Mouse (Mus musculus): ENCODE data around the gene Mink1. TPM values are rescaled to one million over a fixed set of nuclear protein-coding genes. Genes with fewer than 3 reads are reported as not detected.
A peak's percentile ranks its signal among the peaks of the same experiment; 100 is the strongest.
"Not testable (repeated sequence)": the region's sequence is repeated elsewhere in the genome, so short reads cannot be mapped to it uniquely, and the experiment has no call there.

Gene Mink1
- total and polyA plus RNA-seq, 3 experiments, result 33.8 to 230 (median 57.3) TPM

DNA sequence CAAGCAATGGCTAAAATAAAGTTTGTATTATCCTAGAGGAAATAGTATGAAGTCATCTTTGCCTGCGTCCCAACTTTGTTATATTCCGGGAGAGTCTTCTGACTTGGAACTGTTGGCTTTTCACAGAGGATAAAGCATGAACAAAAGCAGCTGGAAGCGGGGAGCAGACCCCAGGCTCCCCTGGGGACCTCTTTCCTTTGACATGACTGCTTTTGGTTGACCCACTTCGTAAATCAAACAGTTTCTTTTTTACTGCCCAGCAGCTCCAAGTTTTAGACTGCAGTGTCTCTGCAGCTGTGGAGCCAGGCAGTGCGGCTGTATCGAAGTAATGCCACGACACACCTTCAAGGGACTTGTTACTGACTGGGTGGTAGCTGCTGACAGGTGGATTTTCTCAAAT lies 3.9 kb downstream of the Mink1 start:
- Histone ChIP-seq H3K4me3 (ENCODE audit: control insufficient read depth in 1 of 2, insufficient read depth in 1 of 2, low read depth in 2 of 2, low read length in 2 of 2) (no peak overlapping the region), H3K27me3 (ENCODE audit: control insufficient read depth in 1 of 2, insufficient read depth in 2 of 2, low read length in 2 of 2) (no peaks in the 10 kb centered on the region), H3K9me3 (replicated peaks; ENCODE audit: insufficient read depth, low read length) (no peaks in the 10 kb centered on the region), H3K79me2 (ENCODE audit: control insufficient read depth, insufficient read depth, low read length, poor library complexity) (peaks cover 37% of the 10 kb centered on the region), H3K36me3 (ENCODE audit: control insufficient read depth in 1 of 2, insufficient read depth in 2 of 2, low read length in 2 of 2) (peaks cover 0 to 32% of the 10 kb centered on the region in 2 experiments; a peak in 2 of 4 replicates), H3K9ac (ENCODE audit: control insufficient read depth, low read depth, low read length, poor library complexity, severe bottlenecking) (no peak overlapping the region), H3K27ac (ENCODE audit: control insufficient read depth, low read depth, low read length) (no peak overlapping the region), H3K4me1 (ENCODE audit: control insufficient read depth in 1 of 2, insufficient read depth in 2 of 2, low read length in 2 of 2) (peaks cover 4 to 41% of the 10 kb centered on the region in 2 experiments)
- no peak for TF ChIP-seq ETS1 (IDR thresholded peaks at IDR 0.05; ENCODE audit: low read depth, low read length)
- TF ChIP-seq EP300 (IDR thresholded peaks at IDR 0.05; ENCODE audit: low read depth in 1 of 2, low read length in 2 of 2), result no peak
- no peak for TF ChIP-seq UBTF (IDR thresholded peaks at IDR 0.05; ENCODE audit: borderline replicate concordance, insufficient read depth, low read depth, low read length)
- TF ChIP-seq MYB (IDR thresholded peaks at IDR 0.05; ENCODE audit: low read depth, low read length), result no peak
- no peak for TF ChIP-seq ZNF384 (IDR thresholded peaks at IDR 0.05; ENCODE audit: low read depth, low read length)
- TF ChIP-seq SMC3 (IDR thresholded peaks at IDR 0.05; ENCODE audit: low read depth, low read length), result no peak
- TF ChIP-seq SIN3A (IDR thresholded peaks at IDR 0.05; ENCODE audit: low read length), result no peak
- no peak for DNase-seq (ENCODE audit: low read depth, low spot score)

- peaks cover 36% of the 10 kb centered on the region for H3K79me2 ChIP-seq (ENCODE audit: control insufficient read depth, insufficient read depth, low read length, poor library complexity)
- peak overlapping the region in 1 of 2 experiments; percentile 28; a peak in 3 of 4 replicates for H3K4me3 ChIP-seq (ENCODE audit: control insufficient read depth in 1 of 2, insufficient read depth in 1 of 2, low read depth in 2 of 2, low read length in 2 of 2)
- not testable (repeated sequence) for H3K27me3 ChIP-seq (ENCODE audit: control insufficient read depth in 1 of 2, insufficient read depth in 2 of 2, low read length in 2 of 2); H3K9me3 ChIP-seq (replicated peaks; ENCODE audit: insufficient read depth, low read length)
- peaks cover 0 to 33% of the 10 kb centered on the region in 2 experiments; a peak in 2 of 4 replicates for H3K36me3 ChIP-seq (ENCODE audit: control insufficient read depth in 1 of 2, insufficient read depth in 2 of 2, low read length in 2 of 2)
- DNase-seq (ENCODE audit: low read depth, low spot score), result peak; percentile 49
- H3K4me1 ChIP-seq (ENCODE audit: control insufficient read depth in 1 of 2, insufficient read depth in 2 of 2, low read length in 2 of 2), result peaks cover 14 to 37% of the 10 kb centered on the region in 2 experiments
- 0 out of 2 replicates have a peak, but pooled peaks have one; percentile 18 for TF ChIP-seq GATA1 (IDR thresholded peaks at IDR 0.05; ENCODE audit: low read depth, low read length)
- peak overlapping the region; percentile 31 for H3K9ac ChIP-seq (ENCODE audit: control insufficient read depth, low read depth, low read length, poor library complexity, severe bottlenecking)
- peak overlapping the region; percentile 49 for H3K27ac ChIP-seq (ENCODE audit: control insufficient read depth, low read depth, low read length)
Observed at GRCm38 (mm10) chr11:70570614-70571013, 7.9 kb downstream of the Mink1 start.

DNA sequence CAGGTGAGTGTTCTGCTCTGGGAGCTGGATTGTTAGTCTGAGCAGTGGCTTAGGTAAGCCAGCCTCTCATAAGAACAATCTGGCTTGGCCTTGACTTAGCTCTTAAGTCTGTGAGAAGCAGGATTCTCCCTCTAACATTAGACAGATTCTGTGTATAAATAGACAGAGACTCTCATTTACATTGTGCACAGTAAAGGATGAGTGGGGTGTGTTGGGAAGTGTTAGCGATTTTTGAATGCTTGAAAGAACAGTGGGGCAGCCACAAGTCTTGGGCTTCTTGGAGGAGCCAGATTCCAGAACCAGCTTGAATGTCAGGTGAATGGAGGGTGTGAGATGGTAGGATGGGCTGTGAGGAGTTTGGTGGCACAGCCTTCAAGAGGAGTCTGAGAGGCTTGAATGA lies 9.0 kb downstream of the Mink1 start:
- peaks cover 19 to 43% of the 10 kb centered on the region in 2 experiments for H3K4me1 ChIP-seq (ENCODE audit: control insufficient read depth in 1 of 2, insufficient read depth in 2 of 2, low read length in 2 of 2)
- no peaks in the 10 kb centered on the region for H3K27me3 ChIP-seq (ENCODE audit: control insufficient read depth in 1 of 2, insufficient read depth in 2 of 2, low read length in 2 of 2)
- peaks cover 0 to 37% of the 10 kb centered on the region in 2 experiments; a peak in 2 of 4 replicates for H3K36me3 ChIP-seq (ENCODE audit: control insufficient read depth in 1 of 2, insufficient read depth in 2 of 2, low read length in 2 of 2)
- no peaks in the 10 kb centered on the region for H3K9me3 ChIP-seq (replicated peaks; ENCODE audit: insufficient read depth, low read length)
- H3K9ac ChIP-seq (ENCODE audit: control insufficient read depth, low read depth, low read length, poor library complexity, severe bottlenecking), result peak overlapping the region; percentile 31; the same call in 1 of the 2 replicates
- TF ChIP-seq USF2 (IDR thresholded peaks at IDR 0.05; ENCODE audit: borderline replicate concordance in 1 of 2, insufficient read depth in 1 of 2, low read depth in 1 of 2, low read length in 2 of 2), result no peak
- no peak for TF ChIP-seq BHLHE40 (IDR thresholded peaks at IDR 0.05; ENCODE audit: borderline replicate concordance, low read depth, low read length)
- no peak for TF ChIP-seq MXI1 (IDR thresholded peaks at IDR 0.05; ENCODE audit: low read depth, low read length)
- TF ChIP-seq MYC (IDR thresholded peaks at IDR 0.05; ENCODE audit: low read depth, low read length), result no peak
- no peak for TF ChIP-seq TAL1 (IDR thresholded peaks at IDR 0.05; ENCODE audit: low read length)
- TF ChIP-seq SIN3A (IDR thresholded peaks at IDR 0.05; ENCODE audit: low read length), result no peak
- TF ChIP-seq MEF2A (IDR thresholded peaks at IDR 0.05; ENCODE audit: extremely low read depth, insufficient replicate concordance, low read depth, low read length, poor library complexity, severe bottlenecking), result no peak
- TF ChIP-seq HCFC1 (IDR thresholded peaks at IDR 0.05; ENCODE audit: low read depth, low read length), result no peak
- TF ChIP-seq NELFE (IDR thresholded peaks at IDR 0.05; ENCODE audit: low read depth, low read length), result no peak
- TF ChIP-seq ZMIZ1 (IDR thresholded peaks at IDR 0.05; ENCODE audit: low read depth, low read length), result no peak
- TF ChIP-seq ZC3H11A (IDR thresholded peaks at IDR 0.05; ENCODE audit: low read depth, low read length), result no peak
- no peak for TF ChIP-seq CTCF (IDR thresholded peaks at IDR 0.05 in 2 of 3, conservative IDR thresholded peaks at IDR 0.05 in 1 of 3; ENCODE audit: control insufficient read depth in 1 of 3, insufficient read depth in 1 of 3, low read depth in 2 of 3, low read length in 3 of 3, poor library complexity in 1 of 3, severe bottlenecking in 1 of 3)
- TF ChIP-seq TBP (IDR thresholded peaks at IDR 0.05; ENCODE audit: low read depth, low read length), result no peak
- TF ChIP-seq POLR2AphosphoS5 (IDR thresholded peaks at IDR 0.05; ENCODE audit: borderline replicate concordance, low read depth, low read length), result no peak
- TF ChIP-seq KAT2A (conservative IDR thresholded peaks at IDR 0.05; ENCODE audit: low read depth, low read length), result no peak
- H3K27ac ChIP-seq (ENCODE audit: control insufficient read depth, low read depth, low read length), result peak overlapping the region; percentile 49
- H3K4me3 ChIP-seq (ENCODE audit: control insufficient read depth in 1 of 2, insufficient read depth in 1 of 2, low read depth in 2 of 2, low read length in 2 of 2), result no peak overlapping the region
- no peak for DNase-seq (ENCODE audit: low read depth, low spot score)
- H3K79me2 ChIP-seq (ENCODE audit: control insufficient read depth, insufficient read depth, low read length, poor library complexity), result peaks cover 36% of the 10 kb centered on the region

Measured in MEL (cell line).